In the genomic region with DNA sequence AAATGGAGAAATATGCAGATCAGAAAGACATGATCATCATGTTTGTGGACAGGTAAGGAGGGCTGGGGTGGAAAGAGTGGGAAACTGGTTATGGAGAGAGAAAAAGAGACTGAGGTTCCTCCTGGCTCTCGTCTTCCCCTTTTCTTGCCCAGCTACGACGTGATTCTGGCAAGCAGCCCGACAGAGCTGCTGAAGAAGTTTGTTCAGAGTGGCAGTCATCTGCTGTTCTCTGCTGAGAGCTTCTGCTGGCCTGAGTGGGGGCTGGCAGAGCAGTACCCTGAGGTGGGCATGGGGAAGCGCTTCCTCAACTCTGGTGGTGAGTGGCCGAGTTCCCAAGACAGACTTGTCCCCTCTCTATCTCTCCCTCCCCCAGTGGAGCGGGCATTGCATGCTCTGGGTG, we compare ENCODE assay signal across 7 mouse cellular contexts. TPM values are rescaled to one million over a fixed set of nuclear protein-coding genes. Genes with fewer than 3 reads are reported as not detected.
DNase-seq lines count a peak whose midpoint lies in the region; ATAC-seq and TF ChIP-seq lines count a peak whose summit lies in the region.

No protein-coding gene starts in this region.

- H3K27ac ChIP-seq in heart, postnatal 0 days (ENCODE audit: low read depth): no peak overlapping the region
- no peak overlapping the region for H3K27ac ChIP-seq in limb, embryonic 13.5 days
- no peak overlapping the region for H3K27ac ChIP-seq in midbrain, embryonic 16.5 days (ENCODE audit: low read length)

- 57% methylated on average over 6 of the region's 7 CpGs for WGBS in heart, postnatal 0 days
- WGBS in limb, embryonic 13.5 days: 67% methylated on average over 7 of the region's 7 CpGs
- 75% methylated on average over 5 of the region's 7 CpGs for WGBS in midbrain, embryonic 16.5 days

- ATAC-seq in heart, postnatal 0 days (ENCODE audit: insufficient read depth, low read depth): no peak
- no peak for ATAC-seq in limb, embryonic 13.5 days (ENCODE audit: low FRiP score, low read depth)
- ATAC-seq in midbrain, embryonic 16.5 days: no peak

- no peak for TF ChIP-seq EP300 in heart, postnatal 0 days (IDR thresholded peaks at IDR 0.05; ENCODE audit: low read depth)

- H3K4me2 ChIP-seq in heart, postnatal 0 days (ENCODE audit: low read depth, low read length): peak overlapping the region; percentile 94
- peak overlapping the region; percentile 88 for H3K4me2 ChIP-seq in limb, embryonic 13.5 days (replicated peaks)
- H3K4me2 ChIP-seq in midbrain, embryonic 16.5 days (ENCODE audit: low read length): peak overlapping the region; percentile 63

- DNase-seq in left cerebral cortex, postnatal 14 days (ENCODE audit: low spot score in 2 of 2): peak; percentile 68 to 69
- DNase-seq in left cerebral cortex, postnatal 36 days (ENCODE audit: low spot score in 2 of 2): no peak
- peak; percentile 33 to 49 for DNase-seq in cerebellum, postnatal 14 days
- DNase-seq in heart, postnatal 0 days (ENCODE audit: low spot score): no peak
- DNase-seq in thymus, postnatal 36 days: no peak

- no peaks in the 10 kb centered on the region for H3K27me3 ChIP-seq in heart, postnatal 0 days (ENCODE audit: control insufficient read depth, insufficient read depth, low read length)
- H3K27me3 ChIP-seq in limb, embryonic 13.5 days: no peaks in the 10 kb centered on the region
- no peaks in the 10 kb centered on the region for H3K27me3 ChIP-seq in midbrain, embryonic 16.5 days (ENCODE audit: control insufficient read depth, insufficient read depth, low read depth, low read length)

- H3K9me3 ChIP-seq in heart, postnatal 0 days (replicated peaks; ENCODE audit: control insufficient read depth, low read length): no peaks in the 10 kb centered on the region
- no peaks in the 10 kb centered on the region for H3K9me3 ChIP-seq in limb, embryonic 13.5 days
- H3K9me3 ChIP-seq in midbrain, embryonic 16.5 days (replicated peaks; ENCODE audit: control insufficient read depth, low read length, poor library complexity, severe bottlenecking): no peaks in the 10 kb centered on the region

- H3K9ac ChIP-seq in heart, postnatal 0 days (replicated peaks; ENCODE audit: low read depth, low read length): no peak overlapping the region
- H3K9ac ChIP-seq in limb, embryonic 13.5 days: peak overlapping the region; percentile 95
- peak overlapping the region; percentile 97 for H3K9ac ChIP-seq in midbrain, embryonic 16.5 days (ENCODE audit: low read depth, low read length)

- H3K36me3 ChIP-seq in heart, postnatal 0 days (replicated peaks; ENCODE audit: control insufficient read depth, insufficient read depth, low read length): peaks cover 47% of the 10 kb centered on the region
- H3K36me3 ChIP-seq in limb, embryonic 13.5 days: peaks cover 63% of the 10 kb centered on the region
- H3K36me3 ChIP-seq in midbrain, embryonic 16.5 days (ENCODE audit: control insufficient read depth, insufficient read depth, low read length): peaks cover 38% of the 10 kb centered on the region

- H3K4me1 ChIP-seq in heart, postnatal 0 days (ENCODE audit: control insufficient read depth, insufficient read depth): peaks cover 10% of the 10 kb centered on the region; the same call in 1 of the 2 replicates
- H3K4me1 ChIP-seq in limb, embryonic 13.5 days: peaks cover 21% of the 10 kb centered on the region
- H3K4me1 ChIP-seq in midbrain, embryonic 16.5 days (ENCODE audit: control insufficient read depth, insufficient read depth, low read length): peaks cover 14% of the 10 kb centered on the region

- intact Hi-C loops in left cerebral cortex, postnatal 14 days (cut with DNase I): no loop called here
- intact Hi-C loops in left cerebral cortex, postnatal 36 days (cut with DNase I): no loop called here

- no peak for TF ChIP-seq CTCF in heart, postnatal 0 days (IDR thresholded peaks at IDR 0.05; ENCODE audit: low read depth)

- peak overlapping the region; percentile 89 for H3K4me3 ChIP-seq in heart, postnatal 0 days (ENCODE audit: low read depth, low read length)
- peak overlapping the region; percentile 84 for H3K4me3 ChIP-seq in limb, embryonic 13.5 days
- H3K4me3 ChIP-seq in midbrain, embryonic 16.5 days (ENCODE audit: low read depth, low read length): peak overlapping the region; percentile 59

RNA-seq across cellular contexts. Expression of a gene that starts 0.6 kb away (rescaled TPM):
- 10 to 100 TPM; 79.0 to 82.7 TPM for total RNA-seq in left cerebral cortex, postnatal 14 days (2021)
- total RNA-seq in left cerebral cortex, postnatal 36 days (2021): 10 to 100 TPM; 90.3 to 90.8 TPM
- total RNA-seq in heart, postnatal 0 days (2014; rRNA removed; ENCODE audit: low replicate concordance): 39.7 and 45.6 TPM in 2 replicates
- polyA plus RNA-seq in heart, postnatal 0 days (2015; fragmentation: Nextera tagmentation; extraction: Ambion mirVana): 77.0 and 78.0 TPM in 2 replicates
- 111 and 120 TPM in 2 replicates for polyA plus RNA-seq in limb, embryonic 13.5 days (2015; fragmentation: Nextera tagmentation; extraction: Ambion mirVana)
- 136 and 144 TPM in 2 replicates for polyA plus RNA-seq in midbrain, embryonic 16.5 days (2015; fragmentation: Nextera tagmentation; extraction: Ambion mirVana)

RNA-seq across cellular contexts. Expression of a gene that starts 1.6 kb away (rescaled TPM):
- total RNA-seq in left cerebral cortex, postnatal 14 days (2021): 10 to 100 TPM; 32.2 to 36.5 TPM
- 10 to 100 TPM; 30.4 to 40.3 TPM for total RNA-seq in left cerebral cortex, postnatal 36 days (2021)
- 37.1 and 60.3 TPM in 2 replicates for total RNA-seq in heart, postnatal 0 days (2014; rRNA removed; ENCODE audit: low replicate concordance)
- 21.7 and 24.5 TPM in 2 replicates for polyA plus RNA-seq in heart, postnatal 0 days (2015; fragmentation: Nextera tagmentation; extraction: Ambion mirVana)
- 63.1 and 65.1 TPM in 2 replicates for polyA plus RNA-seq in limb, embryonic 13.5 days (2015; fragmentation: Nextera tagmentation; extraction: Ambion mirVana)
- polyA plus RNA-seq in midbrain, embryonic 16.5 days (2015; fragmentation: Nextera tagmentation; extraction: Ambion mirVana): 34.7 and 37.9 TPM in 2 replicates

RNA-seq across cellular contexts. Expression of a gene that starts 22.0 kb away (rescaled TPM):
- total RNA-seq in left cerebral cortex, postnatal 14 days (2021): under 1 TPM in 1 of 2 experiments, not detected in 1; 0.17 TPM
- not detected for total RNA-seq in left cerebral cortex, postnatal 36 days (2021)
- total RNA-seq in heart, postnatal 0 days (2014; rRNA removed; ENCODE audit: low replicate concordance): 10.2 and 19.3 TPM in 2 replicates
- 7.9 and 9.1 TPM in 2 replicates for polyA plus RNA-seq in heart, postnatal 0 days (2015; fragmentation: Nextera tagmentation; extraction: Ambion mirVana)
- polyA plus RNA-seq in limb, embryonic 13.5 days (2015; fragmentation: Nextera tagmentation; extraction: Ambion mirVana): 0.10 and 0.20 TPM in 2 replicates
- polyA plus RNA-seq in midbrain, embryonic 16.5 days (2015; fragmentation: Nextera tagmentation; extraction: Ambion mirVana): 0.15 and 0.30 TPM in 2 replicates

RNA-seq across cellular contexts. Expression of a gene that starts 35.3 kb away (rescaled TPM):
- 100 to 1,000 TPM; 233 to 242 TPM for total RNA-seq in left cerebral cortex, postnatal 14 days (2021)
- 100 to 1,000 TPM; 250 to 282 TPM for total RNA-seq in left cerebral cortex, postnatal 36 days (2021)
- total RNA-seq in heart, postnatal 0 days (2014; rRNA removed; ENCODE audit: low replicate concordance): 143 and 175 TPM in 2 replicates
- 245 and 249 TPM in 2 replicates for polyA plus RNA-seq in heart, postnatal 0 days (2015; fragmentation: Nextera tagmentation; extraction: Ambion mirVana)
- 263 and 274 TPM in 2 replicates for polyA plus RNA-seq in limb, embryonic 13.5 days (2015; fragmentation: Nextera tagmentation; extraction: Ambion mirVana)
- polyA plus RNA-seq in midbrain, embryonic 16.5 days (2015; fragmentation: Nextera tagmentation; extraction: Ambion mirVana): 346 and 355 TPM in 2 replicates

RNA-seq across cellular contexts. Expression of a gene that starts 37.8 kb away (rescaled TPM):
- 100 to 1,000 TPM; 278 to 317 TPM for total RNA-seq in left cerebral cortex, postnatal 14 days (2021)
- 100 to 1,000 TPM; 358 to 374 TPM for total RNA-seq in left cerebral cortex, postnatal 36 days (2021)
- not detected in 2 replicates for total RNA-seq in heart, postnatal 0 days (2014; rRNA removed; ENCODE audit: low replicate concordance)
- polyA plus RNA-seq in heart, postnatal 0 days (2015; fragmentation: Nextera tagmentation; extraction: Ambion mirVana): 0.05 TPM in 1 of 2 replicates, not detected in the other
- polyA plus RNA-seq in limb, embryonic 13.5 days (2015; fragmentation: Nextera tagmentation; extraction: Ambion mirVana): 0.08 and 0.11 TPM in 2 replicates
- 12.6 and 15.6 TPM in 2 replicates for polyA plus RNA-seq in midbrain, embryonic 16.5 days (2015; fragmentation: Nextera tagmentation; extraction: Ambion mirVana)

Comparison
In these comparisons a context has a peak if more than half of its experiments do, and no peak if none do; other contexts are left out.
1. DNase-seq: peak in left cerebral cortex, postnatal 14 days (2 of 2) and cerebellum, postnatal 14 days (2 of 2); none in left cerebral cortex, postnatal 36 days (0 of 2), heart, postnatal 0 days (single experiment) and thymus, postnatal 36 days (0 of 2).
2. Peak in every context shown above with its lines, with median percentiles within 50 percentile points of each other: H3K4me2 ChIP-seq and H3K4me3 ChIP-seq.